Mouse (Mus musculus): ENCODE results near the gene Aco2.

GRCm38 (mm10) chr15:81889175-81889574, 17.1 kb downstream of the Aco2 start:
- TF ChIP-seq POLR2A (IDR thresholded peaks at IDR 0.05; ENCODE audit: borderline replicate concordance, extremely low read depth, low read depth, low read length) (no peak), CTCF (IDR thresholded peaks at IDR 0.05; ENCODE audit: insufficient read depth, low read length) (no peak)
